Mouse (Mus musculus) C2C12 (cell line): ENCODE data around the gene Mplkip. TPM values are rescaled to one million over a fixed set of nuclear protein-coding genes. Genes with fewer than 3 reads are reported as not detected.

Source experiments
- H3K27me3 ChIP-seq: one replicate; pipeline ENCODE4 v1.6.1; 2011; ENCODE audit not compliant: control insufficient read depth, insufficient read depth, insufficient read length
- H3K36me3 ChIP-seq: one replicate; pipeline ENCODE4 v1.6.1; 2011; ENCODE audit not compliant: control insufficient read depth, insufficient read depth
- H3K4me3 ChIP-seq: one replicate; pipeline ENCODE4 v1.5.1; 2011; ENCODE audit warnings: mild to moderate bottlenecking, control low read depth; ENCODE audit not compliant: poor library complexity, insufficient read depth, severe bottlenecking
- H3K79me2 ChIP-seq: one replicate; pipeline ENCODE4 v1.6.1; 2011; ENCODE audit not compliant: control insufficient read depth, insufficient read depth
- H3K79me3 ChIP-seq: one replicate; pipeline ENCODE4 v1.6.1; 2011; ENCODE audit warnings: low read depth, control low read depth
- H3ac ChIP-seq: one replicate; pipeline ENCODE3; 2011; ENCODE audit warnings: low read depth; ENCODE audit not compliant: control insufficient read depth, insufficient read length
- CEBPB ChIP-seq: IDR thresholded peaks from one replicate; pipeline ENCODE4 v1.6.1; 2011; ENCODE audit warnings: low read depth, mild to moderate bottlenecking, control low read depth, moderate library complexity
- CTCF ChIP-seq: IDR thresholded peaks from one replicate; pipeline ENCODE4 v1.5.1; 2011; ENCODE audit not compliant: control insufficient read depth, insufficient read depth, insufficient read length
- FOSL1 ChIP-seq: IDR thresholded peaks from one replicate; pipeline ENCODE4 v1.8.0; 2011; ENCODE audit warnings: mild to moderate bottlenecking, low read length; ENCODE audit not compliant: poor library complexity, insufficient read depth, severe bottlenecking
- MAX ChIP-seq: IDR thresholded peaks from one replicate; pipeline ENCODE4 v1.6.1; 2011; ENCODE audit warnings: mild to moderate bottlenecking, control low read depth
- MYOD1 ChIP-seq: IDR thresholded peaks from one replicate; pipeline ENCODE4 v1.6.1; 2011; ENCODE audit warnings: low read depth; ENCODE audit not compliant: control insufficient read depth, insufficient read length
- MYOG ChIP-seq: IDR thresholded peaks from one replicate; pipeline ENCODE4 v1.6.1; 2011; ENCODE audit not compliant: control insufficient read depth, insufficient read length; ENCODE audit errors: extremely low read depth
- USF1 ChIP-seq: IDR thresholded peaks from one replicate; pipeline ENCODE4 v1.6.1; 2011; ENCODE audit warnings: low read depth, mild to moderate bottlenecking, control low read depth, moderate library complexity
- polyA plus RNA-seq: library from polyadenylated mRNA; unstranded; fragments of >200 nt; fragmentation: generic; extraction: Trizol; gene quantifications from one replicate; pipeline ENCODE4 v1.2.1, GENCODE M21; 2012; ENCODE audit warnings: missing spikeins

The Mplkip gene
- polyA plus RNA-seq, 1 experiment: 12.2 TPM

GRCm38 (mm10) chr13:17693816-17694215 is 1.2 kb upstream of the Mplkip start:
- TF ChIP-seq MAX (no peak), CTCF (no peak), FOSL1 (no peak), CEBPB (no peak), USF1 (no peak), MYOD1 (no peak), MYOG (no peak)
- Histone ChIP-seq H3K27me3 (no peaks in the 10 kb centered on the region), H3K36me3 (peaks cover 12% of the 10 kb centered on the region), H3ac (no peak overlapping the region), H3K4me3 (peak overlapping the region; percentile 54), H3K79me3 (peaks cover 30% of the 10 kb centered on the region), H3K79me2 (peaks cover 37% of the 10 kb centered on the region)

GRCm38 (mm10) chr13:17694414-17694813 is 578 bp upstream of the Mplkip start:
- TF ChIP-seq MAX (no peak), CEBPB (no peak), USF1 (no peak)
- Histone ChIP-seq H3K36me3 (peaks cover 12% of the 10 kb centered on the region), H3K79me3 (peaks cover 36% of the 10 kb centered on the region), H3ac (peak overlapping the region; percentile 79), H3K27me3 (no peaks in the 10 kb centered on the region), H3K4me3 (peak overlapping the region; percentile 54), H3K79me2 (peaks cover 43% of the 10 kb centered on the region)

GRCm38 (mm10) chr13:17695898-17696580 is 1.0 kb downstream of the Mplkip start:
- Histone ChIP-seq H3K27me3 (no peaks in the 10 kb centered on the region), H3K79me3 (peaks cover 42% of the 10 kb centered on the region), H3K79me2 (peaks cover 59% of the 10 kb centered on the region), H3K4me3 (peak overlapping the region; percentile 69), H3ac (peak overlapping the region; percentile 89), H3K36me3 (peaks cover 12% of the 10 kb centered on the region)
- TF ChIP-seq MYOG: no peak
- no peak for TF ChIP-seq MAX
- no peak for TF ChIP-seq USF1
- TF ChIP-seq CEBPB: no peak
- no peak for TF ChIP-seq FOSL1
- no peak for TF ChIP-seq CTCF

- no peaks in the 10 kb centered on the region for H3K27me3 ChIP-seq
- no peak for TF ChIP-seq CTCF
- TF ChIP-seq MYOG: no peak
- no peak for TF ChIP-seq MYOD1
- no peak for TF ChIP-seq USF1
- TF ChIP-seq MAX: no peak
- no peak for TF ChIP-seq FOSL1
- TF ChIP-seq CEBPB: no peak
- H3K4me3 ChIP-seq: no peak overlapping the region
- no peak overlapping the region for H3ac ChIP-seq
- H3K79me2 ChIP-seq: peaks cover 84% of the 10 kb centered on the region
- H3K36me3 ChIP-seq: peaks cover 12% of the 10 kb centered on the region
- peaks cover 52% of the 10 kb centered on the region for H3K79me3 ChIP-seq
Measured at GRCm38 (mm10) chr13:17700090-17700715, 5.2 kb downstream of the Mplkip start.

GRCm38 (mm10) chr13:17701322-17701721 is 6.3 kb downstream of the Mplkip start:
- Histone ChIP-seq H3K4me3 (no peak overlapping the region), H3K79me2 (peaks cover 80% of the 10 kb centered on the region), H3K79me3 (peaks cover 48% of the 10 kb centered on the region), H3K27me3 (no peaks in the 10 kb centered on the region), H3K36me3 (peaks cover 12% of the 10 kb centered on the region), H3ac (no peak overlapping the region)
- TF ChIP-seq MAX (no peak), FOSL1 (no peak), CEBPB (no peak), MYOG (no peak), USF1 (no peak), MYOD1 (no peak), CTCF (no peak)

GRCm38 (mm10) chr13:17702311-17702710 is 7.3 kb downstream of the Mplkip start:
- no peak overlapping the region for H3K4me3 ChIP-seq
- TF ChIP-seq CEBPB (no peak), FOSL1 (no peak), MYOG (no peak), CTCF (no peak), MYOD1 (no peak), USF1 (no peak), MAX (no peak)
- H3K27me3 ChIP-seq: no peaks in the 10 kb centered on the region
- no peak overlapping the region for H3ac ChIP-seq
- H3K79me2 ChIP-seq: peaks cover 80% of the 10 kb centered on the region
- H3K36me3 ChIP-seq: peaks cover 11% of the 10 kb centered on the region
- peaks cover 42% of the 10 kb centered on the region for H3K79me3 ChIP-seq
